Mouse (Mus musculus) MEL (cell line): ENCODE results near the gene Mavs. TPM values are rescaled to one million over a fixed set of nuclear protein-coding genes. Genes with fewer than 3 reads are reported as not detected.
A peak's percentile ranks its signal among the peaks of the same experiment; 100 is the strongest.

Experiments
- DNase-seq: peaks from one replicate; pipeline ENCODE4 v3.0.0; 2011; ENCODE audit warnings: low read depth, low spot score
- H3K27ac ChIP-seq: 2 replicates; pipeline ENCODE4 v1.5.1; 2012; ENCODE audit warnings: low read depth, mild to moderate bottlenecking, control low read depth, low read length, moderate library complexity; ENCODE audit not compliant: control insufficient read depth
- H3K27me3 ChIP-seq, 2 experiments: fragments of 150-350 bp in 1 of 2; sonication (generic) in 1 of 2; 2 replicates each; pipeline ENCODE4 v1.6.1; 2012; ENCODE audit warnings: low read length in 2 of 2, mild to moderate bottlenecking in 2 of 2, improper control_type of control experiment in 1 of 2, moderate library complexity in 1 of 2; ENCODE audit not compliant: insufficient read depth in 2 of 2, control insufficient read depth in 1 of 2
- H3K36me3 ChIP-seq, 2 experiments: 2 replicates each; pipeline ENCODE4 v1.6.1; 2012 to 2014; ENCODE audit warnings: low read length in 2 of 2, improper control_type of control experiment in 1 of 2, inconsistent platforms in 1 of 2, mild to moderate bottlenecking in 1 of 2; ENCODE audit not compliant: insufficient read depth in 2 of 2, control insufficient read depth in 1 of 2
- H3K4me1 ChIP-seq, 2 experiments: fragments of 150-350 bp in 1 of 2; sonication (generic) in 1 of 2; 2 replicates each; pipeline ENCODE4 v1.6.1; 2012; ENCODE audit warnings: low read length in 2 of 2, improper control_type of control experiment in 1 of 2, mild to moderate bottlenecking in 1 of 2; ENCODE audit not compliant: insufficient read depth in 2 of 2, control insufficient read depth in 1 of 2
- H3K4me3 ChIP-seq, 2 experiments: fragments of 150-350 bp in 1 of 2; sonication (generic) in 1 of 2; 2 replicates each; pipeline ENCODE4 v1.5.1; 2012; ENCODE audit warnings: low read depth in 2 of 2, low read length in 2 of 2, mild to moderate bottlenecking in 2 of 2, moderate library complexity in 2 of 2, control low read depth in 1 of 2, improper control_type of control experiment in 1 of 2; ENCODE audit not compliant: control insufficient read depth in 1 of 2, insufficient read depth in 1 of 2
- H3K79me2 ChIP-seq: 2 replicates; pipeline ENCODE4 v1.6.1; 2012; ENCODE audit warnings: mild to moderate bottlenecking, low read length, moderate library complexity; ENCODE audit not compliant: control insufficient read depth, poor library complexity, insufficient read depth
- H3K9ac ChIP-seq: 2 replicates; pipeline ENCODE4 v1.6.1; 2012; ENCODE audit warnings: low read depth, mild to moderate bottlenecking, control low read depth, low read length, moderate library complexity; ENCODE audit not compliant: control insufficient read depth, poor library complexity, severe bottlenecking
- H3K9me3 ChIP-seq: fragments of 150-350 bp; sonication (generic); replicated peaks from 2 replicates; pipeline ENCODE4 v1.6.1; 2012; ENCODE audit warnings: mild to moderate bottlenecking, low read length, improper control_type of control experiment, moderate library complexity; ENCODE audit not compliant: insufficient read depth
- BHLHE40 ChIP-seq: IDR thresholded peaks from 2 replicates; pipeline ENCODE4 v1.6.1; 2012; ENCODE audit warnings: low read depth, mild to moderate bottlenecking, inconsistent platforms, low read length, improper control_type of control experiment, borderline replicate concordance
- CHD1 ChIP-seq: IDR thresholded peaks from 2 replicates; pipeline ENCODE4 v1.6.1; 2012; ENCODE audit warnings: low read depth, mild to moderate bottlenecking, inconsistent platforms, low read length, improper control_type of control experiment
- CHD2 ChIP-seq: IDR thresholded peaks from 2 replicates; pipeline ENCODE4 v1.6.1; 2011; ENCODE audit warnings: low read length, improper control_type of control experiment
- E2F4 ChIP-seq: IDR thresholded peaks from 2 replicates; pipeline ENCODE4 v1.6.1; 2011; ENCODE audit warnings: low read depth, low read length, improper control_type of control experiment, borderline replicate concordance
- ELF1 ChIP-seq: IDR thresholded peaks from 2 replicates; pipeline ENCODE4 v1.6.1; 2014; ENCODE audit warnings: low read depth, mild to moderate bottlenecking, inconsistent platforms, low read length, improper control_type of control experiment, moderate library complexity
- EP300 ChIP-seq, 2 experiments: IDR thresholded peaks; 2 replicates each; pipeline ENCODE4 v1.6.1; 2011; ENCODE audit warnings: improper control_type of control experiment in 2 of 2, low read length in 2 of 2, low read depth in 1 of 2, mild to moderate bottlenecking in 1 of 2
- ETS1 ChIP-seq: IDR thresholded peaks from 2 replicates; pipeline ENCODE4 v1.6.1; 2012; ENCODE audit warnings: low read depth, mild to moderate bottlenecking, inconsistent platforms, low read length, improper control_type of control experiment, moderate library complexity
- GABPA ChIP-seq: IDR thresholded peaks from 2 replicates; pipeline ENCODE4 v1.6.1; 2012; ENCODE audit warnings: low read depth, mild to moderate bottlenecking, inconsistent platforms, low read length, improper control_type of control experiment, moderate library complexity
- GATA1 ChIP-seq: IDR thresholded peaks from 2 replicates; pipeline ENCODE4 v1.6.1; 2011; ENCODE audit warnings: low read depth, low read length, improper control_type of control experiment
- HCFC1 ChIP-seq: IDR thresholded peaks from 2 replicates; pipeline ENCODE4 v1.6.1; 2012; ENCODE audit warnings: low read depth, mild to moderate bottlenecking, inconsistent platforms, low read length, improper control_type of control experiment, moderate library complexity
- JUND ChIP-seq: IDR thresholded peaks from 2 replicates; pipeline ENCODE4 v1.6.1; 2011; ENCODE audit warnings: low read depth, mild to moderate bottlenecking, improper control_type of control experiment, low read length
- KAT2A ChIP-seq: conservative IDR thresholded peaks from 2 replicates; pipeline ENCODE4 v1.6.1; 2012; ENCODE audit warnings: low read depth, low read length, improper control_type of control experiment, inconsistent platforms
- MAFK ChIP-seq: IDR thresholded peaks from 2 replicates; pipeline ENCODE4 v1.6.1; 2011; ENCODE audit warnings: low read depth, mild to moderate bottlenecking, low read length, improper control_type of control experiment, borderline replicate concordance
- MAX ChIP-seq: IDR thresholded peaks from 2 replicates; pipeline ENCODE4 v1.6.1; 2011; ENCODE audit warnings: low read length, improper control_type of control experiment
- MEF2A ChIP-seq: IDR thresholded peaks from 2 replicates; pipeline ENCODE4 v1.6.1; 2014; ENCODE audit warnings: low read depth, mild to moderate bottlenecking, inconsistent platforms, low read length, improper control_type of control experiment; ENCODE audit not compliant: poor library complexity, insufficient replicate concordance, severe bottlenecking; ENCODE audit errors: extremely low read depth
- MXI1 ChIP-seq: IDR thresholded peaks from 2 replicates; pipeline ENCODE4 v1.6.1; 2011; ENCODE audit warnings: mild to moderate bottlenecking, low read depth, low read length, improper control_type of control experiment
- MYB ChIP-seq: IDR thresholded peaks from 2 replicates; pipeline ENCODE4 v1.6.1; 2011; ENCODE audit warnings: mild to moderate bottlenecking, low read depth, low read length, improper control_type of control experiment
- MYC ChIP-seq: IDR thresholded peaks from 2 replicates; pipeline ENCODE4 v1.6.1; 2011; ENCODE audit warnings: low read depth, mild to moderate bottlenecking, low read length, improper control_type of control experiment, moderate library complexity
- NELFE ChIP-seq: IDR thresholded peaks from 2 replicates; pipeline ENCODE4 v1.6.1; 2011; ENCODE audit warnings: low read depth, low read length, improper control_type of control experiment
- POLR2A ChIP-seq, 2 experiments: IDR thresholded peaks; 2 replicates each; pipeline ENCODE4 v1.6.1; 2011 to 2012; ENCODE audit warnings: low read length in 2 of 2, mild to moderate bottlenecking in 2 of 2, control low read depth in 1 of 2, improper control_type of control experiment in 1 of 2, low read depth in 1 of 2, moderate library complexity in 1 of 2; ENCODE audit not compliant: control insufficient read depth in 1 of 2, insufficient read depth in 1 of 2, poor library complexity in 1 of 2
- POLR2AphosphoS2 ChIP-seq: IDR thresholded peaks from 2 replicates; pipeline ENCODE4 v1.6.1; 2011; ENCODE audit warnings: low read length, improper control_type of control experiment
- POLR2AphosphoS5 ChIP-seq: IDR thresholded peaks from 2 replicates; pipeline ENCODE4 v1.6.1; 2012; ENCODE audit warnings: low read depth, borderline replicate concordance, mild to moderate bottlenecking, inconsistent platforms, low read length, moderate library complexity, mixed read lengths
- RAD21 ChIP-seq: IDR thresholded peaks from 2 replicates; pipeline ENCODE4 v1.6.1; 2011; ENCODE audit warnings: mild to moderate bottlenecking, low read depth, low read length, improper control_type of control experiment
- RCOR1 ChIP-seq: IDR thresholded peaks from 2 replicates; pipeline ENCODE4 v1.6.1; 2012; ENCODE audit warnings: low read depth, mild to moderate bottlenecking, inconsistent platforms, low read length, improper control_type of control experiment
- SIN3A ChIP-seq: IDR thresholded peaks from 2 replicates; pipeline ENCODE4 v1.6.1; 2012; ENCODE audit warnings: low read length, improper control_type of control experiment, inconsistent platforms
- SMC3 ChIP-seq: IDR thresholded peaks from 2 replicates; pipeline ENCODE4 v1.6.1; 2011; ENCODE audit warnings: low read depth, low read length, improper control_type of control experiment
- TBP ChIP-seq: IDR thresholded peaks from 2 replicates; pipeline ENCODE4 v1.8.0; 2011; ENCODE audit warnings: low read depth, low read length, improper control_type of control experiment
- TCF12 ChIP-seq: IDR thresholded peaks from 2 replicates; pipeline ENCODE4 v1.6.1; 2014; ENCODE audit warnings: low read depth, mild to moderate bottlenecking, inconsistent platforms, low read length, improper control_type of control experiment, moderate library complexity
- UBTF ChIP-seq: IDR thresholded peaks from 2 replicates; pipeline ENCODE4 v1.6.1; 2012; ENCODE audit warnings: low read depth, mild to moderate bottlenecking, inconsistent platforms, low read length, improper control_type of control experiment, moderate library complexity, borderline replicate concordance; ENCODE audit not compliant: insufficient read depth
- USF1 ChIP-seq: IDR thresholded peaks from 2 replicates; pipeline ENCODE4 v1.6.1; 2014; ENCODE audit warnings: low read depth, mild to moderate bottlenecking, inconsistent platforms, low read length, improper control_type of control experiment, moderate library complexity
- USF2 ChIP-seq, 2 experiments: IDR thresholded peaks; 2 replicates each; pipeline ENCODE4 v1.6.1; 2011 to 2012; ENCODE audit warnings: improper control_type of control experiment in 2 of 2, low read length in 2 of 2, borderline replicate concordance in 1 of 2, inconsistent platforms in 1 of 2, low read depth in 1 of 2, mild to moderate bottlenecking in 1 of 2; ENCODE audit not compliant: insufficient read depth in 1 of 2
- ZC3H11A ChIP-seq: IDR thresholded peaks from 2 replicates; pipeline ENCODE4 v1.6.1; 2012; ENCODE audit warnings: low read depth, mild to moderate bottlenecking, inconsistent platforms, low read length, improper control_type of control experiment
- ZKSCAN1 ChIP-seq: IDR thresholded peaks from 2 replicates; pipeline ENCODE4 v1.6.1; 2012; ENCODE audit warnings: low read depth, mild to moderate bottlenecking, inconsistent platforms, low read length, improper control_type of control experiment, moderate library complexity
- ZMIZ1 ChIP-seq: IDR thresholded peaks from 2 replicates; pipeline ENCODE4 v1.6.1; 2012; ENCODE audit warnings: low read depth, mild to moderate bottlenecking, inconsistent platforms, low read length, improper control_type of control experiment, moderate library complexity
- polyA plus RNA-seq, 2 experiments: library from polyadenylated mRNA; stranded (reverse) in 1 of 2; unstranded in 1 of 2; fragments of >175 nt in 1 of 2; fragments of >200 nt in 1 of 2; gene quantifications; 2 replicates each; pipeline versions ENCODE4 v1.2.1 to v1.2.4; 2012; ENCODE audit warnings: low replicate concordance in 2 of 2, low read depth in 1 of 2; ENCODE audit not compliant: insufficient read length in 2 of 2, insufficient read depth in 1 of 2, missing spikeins in 1 of 2
- total RNA-seq: library from RNA; depleted of rRNA; stranded (reverse); fragments of 300-350 nt; gene quantifications from 2 replicates; pipeline ENCODE4 v1.2.3, GENCODE M21; 2012; rRNA removed

Gene Mavs
- 21.2 and 21.3 TPM in 2 replicates for total RNA-seq
- polyA plus RNA-seq = 10 to 100 TPM in 1 of 2 experiments, not detected in 1; 32.1 TPM

- Histone ChIP-seq H3K4me3 (peak within 1 kb of the TSS; percentile 70 to 75), H3K27me3 (no peaks in the 10 kb centered on the region), H3K36me3 (peaks cover 0 to 15% of the 10 kb centered on the region in 2 experiments; a peak in 3 of 4 replicates), H3K79me2 (peaks cover 11% of the 10 kb centered on the region), H3K9ac (peak within 1 kb of the TSS; percentile 80), H3K4me1 (peaks cover 8 to 11% of the 10 kb centered on the region in 2 experiments), H3K27ac (peak within 1 kb of the TSS; percentile 64), H3K9me3 (no peaks in the 10 kb centered on the region)
- peak; percentile 98 for DNase-seq
- peak; percentile 72 for TF ChIP-seq HCFC1
- peak; percentile 6; the same call in 1 of the 2 replicates for TF ChIP-seq MAX
- no peak for TF ChIP-seq JUND
- no peak; the same call in 1 of the 2 replicates for TF ChIP-seq MXI1
- no peak for TF ChIP-seq USF2 (IDR thresholded peaks at IDR 0.05; ENCODE audit: borderline replicate concordance in 1 of 2, insufficient read depth in 1 of 2, low read depth in 1 of 2, low read length in 2 of 2)
- no peak for TF ChIP-seq CHD1
- TF ChIP-seq POLR2A (IDR thresholded peaks at IDR 0.05; ENCODE audit: control insufficient read depth in 1 of 2, insufficient read depth in 1 of 2, low read depth in 1 of 2, low read length in 2 of 2, poor library complexity in 1 of 2) = peak in 1 of 2 experiments; percentile 94; a peak in 1 of 4 replicates
- peak; percentile 91 for TF ChIP-seq NELFE
- TF ChIP-seq CHD2 = 0 out of 2 replicates have a peak, but pooled peaks have one; percentile 15
- 0 out of 2 replicates have a peak, but pooled peaks have one; percentile 21 for TF ChIP-seq USF1
- no peak for TF ChIP-seq GABPA
- TF ChIP-seq ZKSCAN1 = no peak
- TF ChIP-seq SIN3A = peak; percentile 75; the same call in 1 of the 2 replicates
- 0 out of 2 replicates have a peak, but pooled peaks have one; percentile 6 for TF ChIP-seq UBTF
- TF ChIP-seq ZC3H11A = no peak
- no peak for TF ChIP-seq MYC
- TF ChIP-seq ETS1 = 0 out of 2 replicates have a peak, but pooled peaks have one; percentile 15
- peak; percentile 93; the same call in 1 of the 2 replicates for TF ChIP-seq POLR2AphosphoS2
- peak; percentile 92 for TF ChIP-seq TBP
- peak; percentile 79 for TF ChIP-seq TCF12
- peak; percentile 96 for TF ChIP-seq ZMIZ1
- TF ChIP-seq GATA1 = 0 out of 2 replicates have a peak, but pooled peaks have one; percentile 6
- no peak for TF ChIP-seq RAD21
- TF ChIP-seq EP300 (IDR thresholded peaks at IDR 0.05; ENCODE audit: low read depth in 1 of 2, low read length in 2 of 2) = no peak
- TF ChIP-seq BHLHE40 = no peak
- TF ChIP-seq MEF2A = no peak
- no peak for TF ChIP-seq MAFK
- no peak for TF ChIP-seq MYB
- no peak for TF ChIP-seq E2F4
- TF ChIP-seq KAT2A = no peak
- no peak; the same call in 1 of the 2 replicates for TF ChIP-seq RCOR1
- TF ChIP-seq POLR2AphosphoS5 = no peak
- peak; percentile 58; the same call in 1 of the 2 replicates for TF ChIP-seq ELF1
- TF ChIP-seq SMC3 = no peak
Observed at GRCm38 (mm10) chr2:131233307-131234126, at the start of gene Mavs. Gene Mavs (plus strand): TSS chr2:131234063.
